In genomic region chr17:35544680-35545079, GRCm38 (mm10) we compare ENCODE assay signal across 9 mouse cellular contexts. TPM values are rescaled to one million over a fixed set of nuclear protein-coding genes. Genes with fewer than 3 reads are reported as not detected.
A peak's percentile ranks its signal among the peaks of the same experiment; 100 is the strongest.
DNase-seq lines count a peak whose midpoint lies in the region; ATAC-seq lines count a peak whose summit lies in the region.
"Had no signal": no experiment of that assay in that cellular context is flagged by ENCODE, and none has a peak within 500 bp of the region (broad histone marks: within the 10 kb centered on the region; RNA-seq: fewer than 3 reads in every experiment).

No protein-coding gene starts in this region.

- peak; percentile 54 for DNase-seq in ovary, postnatal 36 days (ENCODE audit: low spot score)
- no peak for DNase-seq in ovary, adult 18-20 months (ENCODE audit: low spot score)
- peak; percentile 56 for DNase-seq in adipocyte (ENCODE audit: low spot score)
- DNase-seq in limb, embryonic 11.5 days (ENCODE audit: low spot score), result peak; percentile 73

- no peaks in the 10 kb centered on the region for H3K36me3 ChIP-seq in hindbrain, embryonic 15.5 days
- no peaks in the 10 kb centered on the region for H3K36me3 ChIP-seq in limb, embryonic 11.5 days (ENCODE audit: control insufficient read depth, insufficient read depth, low read length)
- H3K36me3 ChIP-seq in neural tube, embryonic 13.5 days, result no peaks in the 10 kb centered on the region
- H3K36me3 ChIP-seq: neural tube, embryonic 12.5 days had no signal

- no peaks in the 10 kb centered on the region for H3K27me3 ChIP-seq in hindbrain, embryonic 15.5 days
- no peaks in the 10 kb centered on the region for H3K27me3 ChIP-seq in limb, embryonic 11.5 days (ENCODE audit: control insufficient read depth, insufficient read depth, low read length)
- no peaks in the 10 kb centered on the region for H3K27me3 ChIP-seq in neural tube, embryonic 13.5 days
- H3K27me3 ChIP-seq: neural tube, embryonic 12.5 days had no signal

- ATAC-seq in common myeloid progenitor, adult 5-6 weeks (replicated peaks; ENCODE audit: low read depth, poor library complexity, severe bottlenecking), result peak; percentile 62; the same call in 1 of the 2 replicates
- peak; percentile 11; the same call in 1 of the 2 replicates for ATAC-seq in hindbrain, embryonic 15.5 days (ENCODE audit: low FRiP score, low read depth)
- ATAC-seq in limb, embryonic 11.5 days (ENCODE audit: insufficient number of reproducible peaks, low FRiP score, low TSS enrichment, low read depth), result no peak
- peak; percentile 41; the same call in 1 of the 2 replicates for ATAC-seq in neural tube, embryonic 13.5 days (ENCODE audit: low read depth)

- no peak overlapping the region for H3K9ac ChIP-seq in hindbrain, embryonic 15.5 days
- H3K9ac ChIP-seq in limb, embryonic 11.5 days (ENCODE audit: low read length), result no peak overlapping the region
- no peak overlapping the region for H3K9ac ChIP-seq in neural tube, embryonic 13.5 days
- H3K9ac ChIP-seq: neural tube, embryonic 12.5 days had no signal

- H3K4me2 ChIP-seq in hindbrain, embryonic 15.5 days, result no peak overlapping the region
- no peak overlapping the region for H3K4me2 ChIP-seq in limb, embryonic 11.5 days (ENCODE audit: low read depth, severe bottlenecking)
- no peak overlapping the region for H3K4me2 ChIP-seq in neural tube, embryonic 13.5 days
- H3K4me2 ChIP-seq: neural tube, embryonic 12.5 days had no signal

- peaks cover 18% of the 10 kb centered on the region for H3K4me1 ChIP-seq in hindbrain, embryonic 15.5 days (replicated peaks)
- H3K4me1 ChIP-seq in limb, embryonic 11.5 days (ENCODE audit: control insufficient read depth, insufficient read depth, low read length), result no peaks in the 10 kb centered on the region
- peaks cover 27% of the 10 kb centered on the region for H3K4me1 ChIP-seq in neural tube, embryonic 13.5 days (replicated peaks)

- no peaks in the 10 kb centered on the region for H3K9me3 ChIP-seq in hindbrain, embryonic 15.5 days
- H3K9me3 ChIP-seq in limb, embryonic 11.5 days (ENCODE audit: control insufficient read depth, low read length), result no peaks in the 10 kb centered on the region
- H3K9me3 ChIP-seq in neural tube, embryonic 13.5 days, result no peaks in the 10 kb centered on the region
- H3K9me3 ChIP-seq: neural tube, embryonic 12.5 days had no signal

- no peak overlapping the region for H3K4me3 ChIP-seq in hindbrain, embryonic 15.5 days
- H3K4me3 ChIP-seq in limb, embryonic 11.5 days (ENCODE audit: low read depth, low read length), result no peak overlapping the region
- no peak overlapping the region for H3K4me3 ChIP-seq in neural tube, embryonic 13.5 days
- H3K4me3 ChIP-seq: neural tube, embryonic 12.5 days had no signal

- 31% methylated on average over 6 of the region's 6 CpGs for WGBS in hindbrain, embryonic 15.5 days
- WGBS in limb, embryonic 11.5 days, result 35% methylated on average over 6 of the region's 6 CpGs
- 29% methylated on average over 6 of the region's 6 CpGs for WGBS in neural tube, embryonic 13.5 days

- no peak overlapping the region for H3K27ac ChIP-seq in hindbrain, embryonic 15.5 days (replicated peaks)
- H3K27ac ChIP-seq in limb, embryonic 11.5 days (replicated peaks; ENCODE audit: low read depth, low read length), result no peak overlapping the region
- no peak overlapping the region for H3K27ac ChIP-seq in neural tube, embryonic 13.5 days (replicated peaks)
- H3K27ac ChIP-seq: neural tube, embryonic 12.5 days had no signal

RNA-seq across cellular contexts. Expression of gene Cdsn, which starts 7.2 kb away (rescaled TPM):
- total RNA-seq in common myeloid progenitor, adult 5-6 weeks (2017), result not detected in 2 replicates
- 0.14 and 0.22 TPM in 2 replicates for polyA plus RNA-seq in hindbrain, embryonic 15.5 days (2015; fragmentation: Nextera tagmentation; extraction: Ambion mirVana)
- not detected in 2 replicates for polyA plus RNA-seq in limb, embryonic 11.5 days (2014; fragmentation: Nextera tagmentation; extraction: Ambion mirVana)
- polyA plus RNA-seq in neural tube, embryonic 13.5 days (2015; fragmentation: Nextera tagmentation; extraction: Ambion mirVana), result not detected in 2 replicates
- polyA plus RNA-seq: neural tube, embryonic 12.5 days had no signal

RNA-seq across cellular contexts. Expression of gene Psors1c2, which starts 11.7 kb away (rescaled TPM):
- total RNA-seq in common myeloid progenitor, adult 5-6 weeks (2017), result not detected in 2 replicates
- polyA plus RNA-seq in hindbrain, embryonic 15.5 days (2015; fragmentation: Nextera tagmentation; extraction: Ambion mirVana), result 0.97 and 1.2 TPM in 2 replicates
- 0.72 and 1.1 TPM in 2 replicates for polyA plus RNA-seq in limb, embryonic 11.5 days (2014; fragmentation: Nextera tagmentation; extraction: Ambion mirVana)
- 0.47 and 0.99 TPM in 2 replicates for polyA plus RNA-seq in neural tube, embryonic 13.5 days (2015; fragmentation: Nextera tagmentation; extraction: Ambion mirVana)
- polyA plus RNA-seq: gonadal fat pad, adult 2 months had no signal

RNA-seq across cellular contexts. Expression of gene 2300002M23Rik, which starts 22.6 kb away (rescaled TPM):
- not detected in 2 replicates for total RNA-seq in common myeloid progenitor, adult 5-6 weeks (2017)
- polyA plus RNA-seq in hindbrain, embryonic 15.5 days (2015; fragmentation: Nextera tagmentation; extraction: Ambion mirVana), result not detected in 2 replicates
- polyA plus RNA-seq in limb, embryonic 11.5 days (2014; fragmentation: Nextera tagmentation; extraction: Ambion mirVana), result not detected in 2 replicates
- polyA plus RNA-seq in neural tube, embryonic 13.5 days (2015; fragmentation: Nextera tagmentation; extraction: Ambion mirVana), result not detected in 2 replicates
- polyA plus RNA-seq: neural tube, embryonic 12.5 days had no signal

RNA-seq across cellular contexts. Expression of gene Cchcr1, which starts 27.8 kb away (rescaled TPM):
- 9.5 and 11.2 TPM in 2 replicates for total RNA-seq in common myeloid progenitor, adult 5-6 weeks (2017)
- polyA plus RNA-seq in hindbrain, embryonic 15.5 days (2015; fragmentation: Nextera tagmentation; extraction: Ambion mirVana), result 6.5 and 7.9 TPM in 2 replicates
- polyA plus RNA-seq in limb, embryonic 11.5 days (2014; fragmentation: Nextera tagmentation; extraction: Ambion mirVana), result 13.2 and 13.6 TPM in 2 replicates
- 6.4 and 7.4 TPM in 2 replicates for polyA plus RNA-seq in neural tube, embryonic 13.5 days (2015; fragmentation: Nextera tagmentation; extraction: Ambion mirVana)

RNA-seq across cellular contexts. Expression of gene Tcf19, which starts 28.1 kb away (rescaled TPM):
- total RNA-seq in common myeloid progenitor, adult 5-6 weeks (2017), result 10.5 and 10.9 TPM in 2 replicates
- polyA plus RNA-seq in hindbrain, embryonic 15.5 days (2015; fragmentation: Nextera tagmentation; extraction: Ambion mirVana), result 19.3 and 21.0 TPM in 2 replicates
- 53.9 and 65.0 TPM in 2 replicates for polyA plus RNA-seq in limb, embryonic 11.5 days (2014; fragmentation: Nextera tagmentation; extraction: Ambion mirVana)
- 14.4 and 15.6 TPM in 2 replicates for polyA plus RNA-seq in neural tube, embryonic 13.5 days (2015; fragmentation: Nextera tagmentation; extraction: Ambion mirVana)
